Mouse (Mus musculus): ENCODE results near the gene Ephb1. TPM values are rescaled to one million over a fixed set of nuclear protein-coding genes. Genes with fewer than 3 reads are reported as not detected.
A peak's percentile ranks its signal among the peaks of the same experiment; 100 is the strongest.

Ephb1 gene
- polyA plus RNA-seq, 1 experiment from 2014 or later = 9.1 TPM

DNA sequence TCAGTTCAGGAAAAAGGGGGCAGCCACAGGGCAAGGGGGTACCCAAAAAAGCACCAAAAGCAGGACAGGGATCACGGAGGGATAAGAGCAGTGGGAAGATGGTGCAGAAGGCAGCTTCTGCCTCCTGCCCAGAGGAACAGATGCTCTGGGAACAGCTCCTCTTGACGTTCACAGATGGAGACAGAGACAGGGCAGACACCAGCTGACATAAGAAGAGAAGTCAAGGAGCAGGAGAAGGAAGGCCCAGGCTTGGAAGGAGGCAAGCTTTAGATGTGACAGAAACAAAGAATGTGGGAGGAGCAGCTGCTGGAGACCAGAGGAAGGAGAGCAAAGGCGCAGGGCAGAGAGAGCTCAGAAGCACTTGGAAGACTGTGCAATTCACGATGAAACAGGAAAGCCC, 398.3 kb downstream of the Ephb1 start:
- H3K4me3 ChIP-seq = no peak overlapping the region
- DNase-seq (ENCODE audit: extremely low spot score, low spot score) = no peak
- no peaks in the 10 kb centered on the region for H3K27me3 ChIP-seq (ENCODE audit: poor library complexity, severe bottlenecking)
- peaks cover 6% of the 10 kb centered on the region; the same call in 1 of the 2 replicates for H3K4me1 ChIP-seq
- 48% methylated on average over 4 of the region's 4 CpGs for WGBS
- 0 out of 2 replicates have a peak overlapping the region, but pooled peaks have one; percentile 16 for H3K27ac ChIP-seq
- no peaks in the 10 kb centered on the region for H3K36me3 ChIP-seq (replicated peaks)
- no peaks in the 10 kb centered on the region for H3K9me3 ChIP-seq

DNA sequence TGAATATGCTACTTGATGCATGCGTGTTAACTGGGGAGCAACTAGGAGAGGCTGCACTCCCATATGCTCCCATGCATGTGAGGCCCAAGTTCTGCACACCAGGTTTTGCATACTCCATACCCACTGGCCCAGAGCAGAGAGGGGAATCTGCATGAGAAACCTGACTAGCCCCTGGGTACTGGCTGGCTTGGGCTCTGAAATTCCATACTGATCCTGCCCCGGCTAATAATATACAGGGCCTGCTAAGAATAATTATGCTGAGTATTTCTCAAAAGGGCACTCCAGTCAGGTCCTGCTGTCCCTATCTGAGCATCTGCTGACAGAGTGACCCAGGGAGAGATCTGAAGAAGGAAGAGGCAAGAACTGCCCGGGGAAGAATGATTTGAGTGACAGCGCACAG, 400.0 kb downstream of the Ephb1 start:
- WGBS = 89% methylated on average over 4 of the region's 4 CpGs
- no peaks in the 10 kb centered on the region for H3K36me3 ChIP-seq (replicated peaks)
- H3K4me1 ChIP-seq = peaks cover 17% of the 10 kb centered on the region
- no peak for DNase-seq (ENCODE audit: extremely low spot score, low spot score)
- no peak overlapping the region for H3K4me3 ChIP-seq
- no peak overlapping the region for H3K27ac ChIP-seq
- H3K9me3 ChIP-seq = no peaks in the 10 kb centered on the region
- H3K27me3 ChIP-seq (ENCODE audit: poor library complexity, severe bottlenecking) = no peaks in the 10 kb centered on the region

- H3K4me1 ChIP-seq = peaks cover 14% of the 10 kb centered on the region
- no peaks in the 10 kb centered on the region for H3K36me3 ChIP-seq (replicated peaks)
- H3K27me3 ChIP-seq (ENCODE audit: poor library complexity, severe bottlenecking) = no peaks in the 10 kb centered on the region
- no peak for DNase-seq (ENCODE audit: extremely low spot score, low spot score)
- H3K9me3 ChIP-seq = no peaks in the 10 kb centered on the region
- H3K27ac ChIP-seq = peak overlapping the region; percentile 48; the same call in 1 of the 2 replicates
- no peak overlapping the region for H3K4me3 ChIP-seq
- WGBS = 17% methylated on average over 3 of the region's 3 CpGs
Observed at GRCm38 (mm10) chr9:101950101-101950500, 404.4 kb downstream of the Ephb1 start.

GRCm38 (mm10) chr9:101945814-101946213, 408.7 kb downstream of the Ephb1 start:
- no peaks in the 10 kb centered on the region for H3K36me3 ChIP-seq (replicated peaks)
- H3K4me3 ChIP-seq = no peak overlapping the region
- H3K9me3 ChIP-seq = no peaks in the 10 kb centered on the region
- 94% methylated on average over 4 of the region's 4 CpGs for WGBS
- H3K4me1 ChIP-seq = peaks cover 14% of the 10 kb centered on the region
- no peak overlapping the region for H3K27ac ChIP-seq
- H3K27me3 ChIP-seq (ENCODE audit: poor library complexity, severe bottlenecking) = no peaks in the 10 kb centered on the region
- DNase-seq (ENCODE audit: extremely low spot score, low spot score) = no peak

GRCm38 (mm10) chr9:101945326-101945725, 409.2 kb downstream of the Ephb1 start:
- Histone ChIP-seq H3K36me3 (replicated peaks) (no peaks in the 10 kb centered on the region), H3K4me1 (peaks cover 10% of the 10 kb centered on the region), H3K4me3 (no peak overlapping the region), H3K27me3 (ENCODE audit: poor library complexity, severe bottlenecking) (no peaks in the 10 kb centered on the region), H3K27ac (no peak overlapping the region), H3K9me3 (no peaks in the 10 kb centered on the region)
- DNase-seq (ENCODE audit: extremely low spot score, low spot score) = no peak
- WGBS = 63% methylated on average over 7 of the region's 7 CpGs

DNA sequence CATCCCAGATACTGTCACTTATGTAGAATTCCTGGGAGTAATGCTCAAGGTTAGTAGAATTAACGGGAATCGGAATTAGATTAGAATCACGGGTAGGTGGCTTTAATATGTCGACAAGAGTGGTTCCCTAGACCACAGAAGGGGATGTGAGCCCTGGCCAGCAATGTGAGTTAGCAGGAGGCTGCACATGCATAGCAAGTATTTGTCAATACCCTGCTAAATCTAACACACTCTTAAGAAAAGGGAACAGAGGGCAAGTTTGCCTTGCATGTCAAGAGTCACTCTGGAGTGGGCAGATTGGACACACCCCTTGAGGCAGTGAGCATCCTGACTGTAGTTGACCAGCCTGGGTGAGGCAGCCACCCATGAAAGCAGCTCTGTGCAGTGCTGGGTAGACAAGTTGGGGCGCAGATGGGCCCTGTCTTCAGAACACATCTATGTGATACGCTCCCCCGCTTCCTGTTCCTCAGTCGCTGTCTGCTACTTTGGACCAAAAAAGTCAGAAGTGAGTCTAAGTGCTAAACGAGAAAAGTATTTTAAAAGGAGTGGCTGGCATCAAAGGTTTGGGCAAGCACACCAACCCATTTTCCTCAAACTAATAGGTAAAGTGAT, 412.3 kb downstream of the Ephb1 start:
- no peak overlapping the region for H3K4me3 ChIP-seq
- no peak for DNase-seq (ENCODE audit: extremely low spot score, low spot score)
- no peak overlapping the region for H3K27ac ChIP-seq
- 91% methylated on average over 9 of the region's 9 CpGs for WGBS
- H3K4me1 ChIP-seq = no peaks in the 10 kb centered on the region
- no peaks in the 10 kb centered on the region for H3K9me3 ChIP-seq
- H3K27me3 ChIP-seq (ENCODE audit: poor library complexity, severe bottlenecking) = no peaks in the 10 kb centered on the region
- no peaks in the 10 kb centered on the region for H3K36me3 ChIP-seq (replicated peaks)

DNA sequence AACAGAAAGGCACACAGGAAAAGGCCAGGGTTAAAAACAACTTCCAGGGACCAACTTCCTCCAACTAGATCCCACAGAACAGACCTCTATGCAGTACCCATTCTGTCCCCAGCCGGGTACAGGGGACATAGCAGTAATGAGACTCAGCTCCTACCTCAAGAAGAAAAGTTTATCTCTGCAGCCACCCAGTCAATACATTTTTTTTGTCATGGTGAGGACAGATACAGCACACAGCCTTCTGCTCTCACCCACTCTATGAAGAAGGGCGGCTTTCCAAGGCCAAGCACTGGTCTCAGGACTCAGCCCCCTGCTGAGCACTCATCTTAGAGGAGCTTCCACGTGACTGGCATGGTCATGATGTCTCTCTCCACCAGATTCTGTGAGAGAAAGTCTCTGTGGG, 414.3 kb downstream of the Ephb1 start:
- no peaks in the 10 kb centered on the region for H3K4me1 ChIP-seq
- DNase-seq (ENCODE audit: extremely low spot score, low spot score) = no peak
- WGBS = 85% methylated on average over 3 of the region's 3 CpGs

DNA sequence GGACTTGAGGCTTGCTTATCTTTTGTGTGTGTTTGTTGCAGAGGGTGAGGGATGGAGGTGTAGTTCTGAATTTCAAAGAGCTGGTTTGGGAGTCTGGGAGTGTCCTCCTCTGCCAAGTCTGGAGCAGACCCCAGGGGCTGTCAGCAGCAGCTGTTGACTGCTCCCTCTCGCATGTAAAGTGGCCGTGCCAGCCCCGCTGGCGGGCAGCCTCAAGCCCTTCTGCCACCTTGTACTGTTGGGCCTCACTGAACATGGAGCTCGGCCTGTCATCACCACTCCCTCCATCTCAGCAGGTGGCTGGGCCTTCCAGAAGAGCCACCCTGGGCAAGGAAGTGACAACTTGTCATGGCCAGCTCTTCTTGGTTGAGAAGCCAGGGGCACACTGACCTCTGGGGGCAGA, 415.5 kb downstream of the Ephb1 start:
- WGBS = 90% methylated on average over 5 of the region's 5 CpGs
- no peaks in the 10 kb centered on the region for H3K36me3 ChIP-seq (replicated peaks)

More for the DNA sequence above, 414.3 kb downstream of the Ephb1 start:
- H3K36me3 ChIP-seq (replicated peaks) = no peaks in the 10 kb centered on the region
- H3K27me3 ChIP-seq (ENCODE audit: poor library complexity, severe bottlenecking) = no peaks in the 10 kb centered on the region
- H3K4me3 ChIP-seq = no peak overlapping the region
- H3K27ac ChIP-seq = no peak overlapping the region
- no peaks in the 10 kb centered on the region for H3K9me3 ChIP-seq

DNA sequence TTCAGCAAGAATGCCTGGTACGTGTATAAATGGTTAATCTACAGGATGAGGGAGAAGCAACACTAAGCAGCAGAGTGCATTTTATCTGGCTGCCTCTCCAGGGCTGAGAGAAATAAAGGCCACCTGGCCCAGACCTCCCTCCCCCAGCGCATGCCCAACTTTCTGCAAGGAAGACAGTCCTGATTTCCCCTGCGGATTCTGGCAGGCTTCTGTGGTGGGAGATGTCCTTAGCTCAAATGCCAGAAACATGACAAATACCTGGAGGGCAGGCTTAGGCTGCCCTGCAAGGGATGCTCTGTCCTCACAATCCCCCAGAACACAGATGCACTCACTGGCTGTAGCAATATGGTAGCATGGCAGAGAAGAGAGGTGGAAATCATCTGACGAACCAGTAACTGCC, 416.4 kb downstream of the Ephb1 start:
- 90% methylated on average over 4 of the region's 4 CpGs for whole genome bisulfite sequencing
- Histone ChIP-seq H3K27me3 (ENCODE audit: poor library complexity, severe bottlenecking) (no peaks in the 10 kb centered on the region), H3K36me3 (replicated peaks) (no peaks in the 10 kb centered on the region), H3K9me3 (no peaks in the 10 kb centered on the region), H3K27ac (no peak overlapping the region), H3K4me1 (0 out of 2 replicates have a peak, but pooled peaks cover 8% of the 10 kb centered on the region), H3K4me3 (no peak overlapping the region)
- DNase-seq (ENCODE audit: extremely low spot score, low spot score) = no peak

More for the DNA sequence above, 415.5 kb downstream of the Ephb1 start:
- Histone ChIP-seq H3K9me3 (no peaks in the 10 kb centered on the region), H3K4me3 (no peak overlapping the region), H3K27ac (no peak overlapping the region), H3K4me1 (0 out of 2 replicates have a peak, but pooled peaks cover 8% of the 10 kb centered on the region), H3K27me3 (ENCODE audit: poor library complexity, severe bottlenecking) (no peaks in the 10 kb centered on the region)
- DNase-seq (ENCODE audit: extremely low spot score, low spot score) = no peak

GRCm38 (mm10) chr9:101934887-101935286, 419.6 kb downstream of the Ephb1 start:
- Histone ChIP-seq H3K36me3 (replicated peaks) (no peaks in the 10 kb centered on the region), H3K4me1 (0 out of 2 replicates have a peak, but pooled peaks cover 8% of the 10 kb centered on the region), H3K9me3 (no peaks in the 10 kb centered on the region), H3K27me3 (ENCODE audit: poor library complexity, severe bottlenecking) (no peaks in the 10 kb centered on the region), H3K27ac (no peak overlapping the region), H3K4me3 (no peak overlapping the region)
- WGBS = 83% methylated on average over 8 of the region's 8 CpGs
- DNase-seq (ENCODE audit: extremely low spot score, low spot score) = no peak

- no peak overlapping the region for H3K27ac ChIP-seq
Observed at GRCm38 (mm10) chr9:101933946-101934573, 420.4 kb downstream of the Ephb1 start.

DNA sequence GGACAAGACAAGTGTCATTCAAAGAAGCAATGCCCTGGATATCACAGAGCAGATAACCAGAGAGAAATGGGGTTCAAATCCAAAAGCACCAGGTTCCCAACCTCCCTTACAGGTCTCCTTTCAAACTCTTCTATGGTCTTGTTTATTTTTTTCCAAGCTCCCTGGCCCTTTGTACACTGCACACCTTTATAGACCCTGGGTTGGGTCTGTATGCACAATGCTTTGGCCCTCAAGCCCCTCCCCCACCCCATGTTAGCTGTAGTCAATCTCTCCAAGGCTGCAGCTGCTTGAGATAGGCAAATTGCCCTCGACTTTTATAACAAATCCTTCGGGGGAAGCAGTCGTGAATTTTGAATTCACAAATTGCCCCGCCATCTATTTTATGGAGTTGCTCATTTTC, 429.7 kb downstream of the Ephb1 start:
- no peak overlapping the region for H3K27ac ChIP-seq
- 88% methylated on average over 4 of the region's 4 CpGs for WGBS
- no peak overlapping the region for H3K4me3 ChIP-seq
- H3K27me3 ChIP-seq (ENCODE audit: poor library complexity, severe bottlenecking) = no peaks in the 10 kb centered on the region
- H3K36me3 ChIP-seq (replicated peaks) = no peaks in the 10 kb centered on the region; the same call in 1 of the 2 replicates
- H3K4me1 ChIP-seq = peaks cover 11% of the 10 kb centered on the region; the same call in 1 of the 2 replicates
- DNase-seq (ENCODE audit: extremely low spot score, low spot score) = no peak
- no peaks in the 10 kb centered on the region for H3K9me3 ChIP-seq

More at GRCm38 (mm10) chr9:101933946-101934573, 420.4 kb downstream of the Ephb1 start:
- WGBS = 73% methylated on average over 8 of the region's 8 CpGs
- Histone ChIP-seq H3K9me3 (no peaks in the 10 kb centered on the region), H3K27me3 (ENCODE audit: poor library complexity, severe bottlenecking) (no peaks in the 10 kb centered on the region), H3K4me1 (0 out of 2 replicates have a peak, but pooled peaks cover 8% of the 10 kb centered on the region), H3K36me3 (replicated peaks) (no peaks in the 10 kb centered on the region), H3K4me3 (no peak overlapping the region)
- DNase-seq (ENCODE audit: extremely low spot score, low spot score) = no peak

DNA sequence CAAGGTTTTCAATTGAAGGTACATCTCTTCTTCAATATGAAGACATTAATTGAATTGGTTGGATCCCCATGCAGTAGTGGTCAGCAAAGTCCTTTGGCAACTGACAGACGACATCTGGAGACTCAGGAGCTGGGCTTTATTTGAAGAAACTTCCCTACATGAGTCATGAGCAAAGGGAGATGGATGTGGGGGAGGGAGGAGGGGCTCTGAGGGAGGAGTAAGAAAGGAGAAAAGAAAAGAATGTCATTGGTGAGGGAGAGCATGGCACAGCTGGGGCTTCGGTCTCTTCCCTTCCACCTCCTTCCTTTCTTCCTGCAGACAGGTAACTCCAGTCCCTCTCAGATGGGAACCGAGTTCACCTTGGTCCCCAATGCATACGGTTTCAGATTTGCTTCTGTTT, 431.6 kb downstream of the Ephb1 start:
- 89% methylated on average over 4 of the region's 4 CpGs for WGBS
- H3K36me3 ChIP-seq (replicated peaks) = no peaks in the 10 kb centered on the region; the same call in 1 of the 2 replicates
- H3K4me3 ChIP-seq = no peak overlapping the region
- no peak overlapping the region for H3K27ac ChIP-seq
- H3K27me3 ChIP-seq (ENCODE audit: poor library complexity, severe bottlenecking) = no peaks in the 10 kb centered on the region
- H3K9me3 ChIP-seq = no peaks in the 10 kb centered on the region
- DNase-seq (ENCODE audit: extremely low spot score, low spot score) = no peak
- peaks cover 11% of the 10 kb centered on the region; the same call in 1 of the 2 replicates for H3K4me1 ChIP-seq

Data from forebrain, embryonic 10.5 days (tissue).